Comparison of ENCODE assay signal across 29 mouse cellular contexts in the genomic region with DNA sequence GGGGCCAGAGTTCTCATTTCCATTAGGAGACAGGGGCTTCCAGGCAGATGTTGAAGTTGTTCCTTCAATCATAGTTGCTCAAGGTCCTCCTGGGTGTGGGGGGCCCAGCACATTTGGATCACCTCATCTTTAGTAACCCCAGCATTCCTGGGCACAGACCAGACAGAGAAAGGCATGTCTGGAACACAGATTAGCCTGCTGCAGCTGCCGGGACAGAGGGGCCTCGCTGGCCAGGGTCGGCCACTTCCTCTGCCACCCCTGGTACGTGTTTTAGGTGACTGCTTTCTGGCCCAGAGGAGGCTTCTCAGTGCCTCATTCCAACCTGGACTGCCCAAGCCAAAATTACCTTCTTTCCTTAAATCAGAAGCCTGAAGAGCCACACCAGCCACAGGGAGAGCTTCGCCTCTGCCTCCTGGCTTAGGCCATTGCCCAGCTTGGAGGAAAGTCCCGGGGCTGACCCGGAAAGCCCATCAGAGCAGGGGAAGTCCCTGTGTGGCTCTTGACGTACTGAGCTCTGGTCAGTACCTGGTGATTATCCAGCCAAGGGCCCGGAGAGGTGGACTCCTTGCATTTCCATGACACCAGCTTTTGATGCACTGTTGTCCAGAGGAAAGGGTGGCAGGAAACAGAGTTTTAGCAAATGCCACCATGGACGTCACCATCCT. TPM values are rescaled to one million over a fixed set of nuclear protein-coding genes. Genes with fewer than 3 reads are reported as not detected.
DNase-seq lines count a peak whose midpoint lies in the region; ATAC-seq lines count a peak whose summit lies in the region.
"Had no signal": no experiment of that assay in that cellular context is flagged by ENCODE, and none has a peak within 500 bp of the region (broad histone marks: within the 10 kb centered on the region; RNA-seq: fewer than 3 reads in every experiment).

No protein-coding gene starts in this region.

- H3K4me1 ChIP-seq in midbrain, embryonic 11.5 days (ENCODE audit: control insufficient read depth, insufficient read depth, low read length), result no peaks in the 10 kb centered on the region
- H3K4me1 ChIP-seq in midbrain, embryonic 10.5 days, result peaks cover 25% of the 10 kb centered on the region
- peaks cover 33% of the 10 kb centered on the region for H3K4me1 ChIP-seq in limb, embryonic 10.5 days
- H3K4me1 ChIP-seq: embryonic facial prominence, embryonic 15.5 days; hindbrain, embryonic 12.5 days had no signal

- no peak overlapping the region for H3K27ac ChIP-seq in midbrain, embryonic 11.5 days (ENCODE audit: low read depth, low read length)
- no peak overlapping the region; the same call in 1 of the 2 replicates for H3K27ac ChIP-seq in midbrain, embryonic 10.5 days (replicated peaks)
- H3K27ac ChIP-seq in limb, embryonic 10.5 days, result no peak overlapping the region
- H3K27ac ChIP-seq: embryonic facial prominence, embryonic 15.5 days; forebrain, embryonic 10.5 days; heart, embryonic 13.5 days; hindbrain, embryonic 12.5 days had no signal

- DNase-seq in adrenal gland, adult (ENCODE audit: inconsistent age in 2 of 2, low spot score in 1 of 2), result peak; percentile 28 to 53
- no peak for DNase-seq in adrenal gland, postnatal 10 days
- DNase-seq in heart, adult 11 months, result peak; percentile 94
- no peak for DNase-seq in heart, postnatal 14 days
- DNase-seq in midbrain, embryonic 11.5 days (ENCODE audit: low spot score, missing footprints), result peak; percentile 81
- DNase-seq in midbrain, embryonic 10.5 days (ENCODE audit: low spot score), result no peak
- peak; percentile 29 for DNase-seq in limb, embryonic 10.5 days (ENCODE audit: low spot score)
- no peak for DNase-seq in urinary bladder, postnatal 25 days (ENCODE audit: low spot score)
- DNase-seq: adrenal gland, postnatal 25 days; B cell, adult 2 months; cerebellum, adult 9-11 months; embryo, embryonic 11 days; gastrocnemius, postnatal 10 days; heart, adult 2 months; heart, postnatal 4 days had no signal

- H3K4me3 ChIP-seq in midbrain, embryonic 11.5 days (ENCODE audit: low read depth, low read length), result no peak overlapping the region
- no peak overlapping the region for H3K4me3 ChIP-seq in midbrain, embryonic 10.5 days
- no peak overlapping the region for H3K4me3 ChIP-seq in limb, embryonic 10.5 days
- H3K4me3 ChIP-seq: embryonic facial prominence, embryonic 15.5 days; forebrain, embryonic 10.5 days; heart, adult 2 months; heart, embryonic 13.5 days; hindbrain, embryonic 12.5 days had no signal

- ATAC-seq in midbrain, embryonic 11.5 days (ENCODE audit: low FRiP score), result no peak
- ATAC-seq: CD4-positive, CD25-positive, alpha-beta regulatory T cell, adult 4 months; forebrain, embryonic 14.5 days; hindbrain, embryonic 16.5 days; inflammation-experienced regulatory T-cells, adult 6 months had no signal

- WGBS in midbrain, embryonic 11.5 days, result 83% methylated on average over 10 of the region's 10 CpGs
- WGBS in midbrain, embryonic 10.5 days, result 81% methylated on average over 10 of the region's 10 CpGs
- 86% methylated on average over 10 of the region's 10 CpGs for WGBS in limb, embryonic 10.5 days

- no peaks in the 10 kb centered on the region for H3K9me3 ChIP-seq in midbrain, embryonic 11.5 days (ENCODE audit: control insufficient read depth, low read length)
- no peaks in the 10 kb centered on the region for H3K9me3 ChIP-seq in midbrain, embryonic 10.5 days (replicated peaks)
- H3K9me3 ChIP-seq in limb, embryonic 10.5 days (replicated peaks), result no peaks in the 10 kb centered on the region
- H3K9me3 ChIP-seq: embryonic facial prominence, embryonic 15.5 days; forebrain, embryonic 10.5 days; heart, embryonic 13.5 days; hindbrain, embryonic 12.5 days had no signal

- H3K9ac ChIP-seq in midbrain, embryonic 11.5 days (ENCODE audit: low read length), result no peak overlapping the region
- H3K9ac ChIP-seq: embryonic facial prominence, embryonic 15.5 days; heart, embryonic 13.5 days; hindbrain, embryonic 12.5 days had no signal

- intact Hi-C loops in heart, postnatal 14 days (cut with DNase I), result loop anchor here (2.0 kb wide), 1 partner anchor 203 kb away; no protein-coding TSS in a partner anchor

- no peaks in the 10 kb centered on the region for H3K27me3 ChIP-seq in midbrain, embryonic 11.5 days (ENCODE audit: control insufficient read depth, insufficient read depth, low read length)
- peaks cover 10% of the 10 kb centered on the region for H3K27me3 ChIP-seq in midbrain, embryonic 10.5 days (ENCODE audit: low read depth, poor library complexity, severe bottlenecking)
- H3K27me3 ChIP-seq in limb, embryonic 10.5 days (ENCODE audit: low read depth, poor library complexity, severe bottlenecking), result no peaks in the 10 kb centered on the region; the same call in 1 of the 2 replicates
- H3K27me3 ChIP-seq: embryonic facial prominence, embryonic 15.5 days; heart, embryonic 13.5 days had no signal

- no peak overlapping the region for H3K4me2 ChIP-seq in midbrain, embryonic 11.5 days
- H3K4me2 ChIP-seq: embryonic facial prominence, embryonic 15.5 days had no signal

- no peaks in the 10 kb centered on the region for H3K36me3 ChIP-seq in midbrain, embryonic 11.5 days (ENCODE audit: control insufficient read depth, insufficient read depth, low read length)
- no peaks in the 10 kb centered on the region for H3K36me3 ChIP-seq in midbrain, embryonic 10.5 days
- no peaks in the 10 kb centered on the region for H3K36me3 ChIP-seq in limb, embryonic 10.5 days
- H3K36me3 ChIP-seq: embryonic facial prominence, embryonic 15.5 days; forebrain, embryonic 10.5 days; heart, embryonic 13.5 days; hindbrain, embryonic 12.5 days had no signal

RNA-seq across cellular contexts. Expression of gene Pllp, which starts 9.6 kb away (rescaled TPM):
- total RNA-seq in adrenal gland, postnatal 10 days (2021), result 1 to 10 TPM; 2.0 to 3.9 TPM
- total RNA-seq in heart, postnatal 14 days (2021), result under 1 TPM; 0.61 to 0.86 TPM
- polyA plus RNA-seq in midbrain, embryonic 11.5 days (2014; fragmentation: Nextera tagmentation; extraction: Ambion mirVana), result 0.66 TPM in 1 of 2 replicates, not detected in the other
- polyA plus RNA-seq in midbrain, embryonic 10.5 days (2016; fragmentation: Nextera tagmentation; extraction: Ambion mirVana), result 0.34 and 0.36 TPM in 2 replicates
- 0.48 TPM in 1 of 2 replicates, not detected in the other for polyA plus RNA-seq in limb, embryonic 10.5 days (2016; fragmentation: Nextera tagmentation; extraction: Ambion mirVana)
- total RNA-seq: common myeloid progenitor, adult 5-6 weeks; MEL had no signal
- polyA plus RNA-seq: erythroblast, embryonic 14.5 days had no signal

RNA-seq across cellular contexts. Expression of gene Arl2bp, which starts 39.3 kb away (rescaled TPM):
- total RNA-seq in adrenal gland, postnatal 10 days (2021), result 10 to 100 TPM; 60.1 to 66.1 TPM
- 10 to 100 TPM; 90.8 to 90.9 TPM for total RNA-seq in heart, postnatal 14 days (2021)
- 94.6 and 108 TPM in 2 replicates for polyA plus RNA-seq in midbrain, embryonic 11.5 days (2014; fragmentation: Nextera tagmentation; extraction: Ambion mirVana)
- polyA plus RNA-seq in midbrain, embryonic 10.5 days (2016; fragmentation: Nextera tagmentation; extraction: Ambion mirVana), result 210 and 222 TPM in 2 replicates
- 175 and 189 TPM in 2 replicates for polyA plus RNA-seq in limb, embryonic 10.5 days (2016; fragmentation: Nextera tagmentation; extraction: Ambion mirVana)

RNA-seq across cellular contexts. Expression of gene Ccl22, which starts 39.7 kb away (rescaled TPM):
- total RNA-seq in adrenal gland, postnatal 10 days (2021), result 1 to 10 TPM in 1 of 2 experiments, under 1 TPM in 1; 0.60 to 1.0 TPM
- total RNA-seq in heart, postnatal 14 days (2021), result under 1 TPM in 1 of 2 experiments, not detected in 1; 0.90 TPM
- polyA plus RNA-seq in midbrain, embryonic 11.5 days (2014; fragmentation: Nextera tagmentation; extraction: Ambion mirVana), result not detected in 2 replicates
- not detected in 2 replicates for polyA plus RNA-seq in midbrain, embryonic 10.5 days (2016; fragmentation: Nextera tagmentation; extraction: Ambion mirVana)
- not detected in 2 replicates for polyA plus RNA-seq in limb, embryonic 10.5 days (2016; fragmentation: Nextera tagmentation; extraction: Ambion mirVana)
- total RNA-seq: adrenal gland, postnatal 25 days; common myeloid progenitor, adult 5-6 weeks; gastrocnemius, postnatal 10 days; gastrocnemius, postnatal 4 days; heart, adult 2 months; heart, postnatal 4 days; MEL had no signal
- polyA plus RNA-seq: CD4-positive, CD25-positive, alpha-beta regulatory T cell, adult 4 months; embryonic facial prominence, embryonic 11.5 days; embryonic facial prominence, embryonic 15.5 days; forebrain, embryonic 10.5 days; forebrain, embryonic 14.5 days; heart, embryonic 13.5 days; heart, postnatal 0 days; hindbrain, embryonic 12.5 days; hindbrain, embryonic 16.5 days; inflammation-experienced regulatory T-cells, adult 6 months had no signal

Comparison
In these comparisons a context has a peak if more than half of its experiments do, and no peak if none do; other contexts are left out.
1. DNase-seq: peak in adrenal gland, adult (2 of 2), heart, adult 11 months (single experiment), midbrain, embryonic 11.5 days (single experiment) and limb, embryonic 10.5 days (single experiment); none in adrenal gland, postnatal 10 days (single experiment), heart, postnatal 14 days (0 of 2), midbrain, embryonic 10.5 days (single experiment) and urinary bladder, postnatal 25 days (single experiment).